Mouse (Mus musculus) intestine, embryonic 15.5 days (tissue): ENCODE measurements at regions not wholly inside any gene's neighbourhood (a gene's known extent, or its start where the extent isn't known, plus 50 kb on each side); places are given as distances from the start of the nearest gene placed in this dataset.
"Not testable (repeated sequence)": the region's sequence is repeated elsewhere in the genome, so short reads cannot be mapped to it uniquely, and the experiment has no call there.

ENCODE experiments used
- ATAC-seq: fragments of 200-750 bp; cut with Nextera tagmentation; 2 replicates; pipeline ENCODE4 v1.8.0; 2017; ENCODE audit warnings: moderate TSS enrichment, moderate library complexity
- H3K27ac ChIP-seq: fragments of 300-500 bp; sonication (generic); 2 replicates; pipeline ENCODE4 v1.5.1; 2015; ENCODE audit warnings: mild to moderate bottlenecking, inconsistent platforms
- H3K27me3 ChIP-seq: fragments of 300-500 bp; sonication (generic); replicated peaks from 2 replicates; pipeline ENCODE4 v1.6.1; 2015; ENCODE audit warnings: inconsistent platforms
- H3K36me3 ChIP-seq: fragments of 300-500 bp; sonication (generic); 2 replicates; pipeline ENCODE4 v1.6.1; 2015; ENCODE audit warnings: inconsistent platforms
- H3K4me1 ChIP-seq: fragments of 300-500 bp; sonication (generic); replicated peaks from 2 replicates; pipeline ENCODE4 v1.6.1; 2015; ENCODE audit warnings: inconsistent platforms
- H3K4me2 ChIP-seq: fragments of 300-500 bp; sonication (generic); replicated peaks from 2 replicates; pipeline ENCODE4 v1.6.1; 2015; ENCODE audit warnings: mild to moderate bottlenecking, inconsistent platforms
- H3K4me3 ChIP-seq: fragments of 300-500 bp; sonication (generic); replicated peaks from 2 replicates; pipeline ENCODE4 v1.5.1; 2015; ENCODE audit warnings: inconsistent platforms
- H3K9ac ChIP-seq: fragments of 300-500 bp; sonication (generic); 2 replicates; pipeline ENCODE4 v1.6.1; 2015; ENCODE audit warnings: inconsistent platforms
- H3K9me3 ChIP-seq: fragments of 300-500 bp; sonication (generic); 2 replicates; pipeline ENCODE4 v1.6.1; 2016; ENCODE audit warnings: inconsistent platforms
- WGBS: fragments of 180-500 bp; shearing (Covaris S2); methylation state at CpG from one replicate; pipeline ENCODE4 v1.1.7; 2015; 5-methylcytosine and 5-hydroxymethylcytosine counted together

DNA sequence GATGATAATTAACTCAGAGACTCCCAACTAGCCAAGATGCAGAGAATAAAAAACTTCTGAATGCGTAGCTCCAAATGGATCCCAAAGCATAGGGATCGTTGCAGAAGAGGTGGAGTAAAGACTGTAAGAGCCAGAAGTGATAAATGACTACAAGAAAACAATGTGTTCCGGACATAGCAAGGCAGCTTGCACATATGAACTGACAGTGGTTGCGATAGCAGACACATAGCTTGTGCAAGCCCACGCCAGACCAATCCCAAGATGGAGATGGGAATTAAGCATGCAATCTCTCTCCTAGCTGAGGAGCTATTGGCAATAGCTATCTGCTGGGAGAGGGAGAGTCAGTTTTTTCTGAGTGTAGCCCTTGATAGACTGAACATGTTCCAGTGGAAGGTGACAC, 248.5 kb upstream of the Pik3r1 start:
- no peak overlapping the region for H3K4me3 ChIP-seq
- H3K27ac ChIP-seq, result no peak overlapping the region
- no peaks in the 10 kb centered on the region for H3K36me3 ChIP-seq
- ATAC-seq, result no peak
- 91% methylated on average over 5 of the region's 5 CpGs for WGBS
- no peak overlapping the region for H3K9ac ChIP-seq
- H3K4me2 ChIP-seq, result no peak overlapping the region
- H3K9me3 ChIP-seq, result no peaks in the 10 kb centered on the region
- no peaks in the 10 kb centered on the region for H3K4me1 ChIP-seq
- no peaks in the 10 kb centered on the region for H3K27me3 ChIP-seq

GRCm38 (mm10) chr13:102022273-102022672, 254.3 kb upstream of the Pik3r1 start:
- no peak overlapping the region for H3K4me2 ChIP-seq
- no peaks in the 10 kb centered on the region for H3K27me3 ChIP-seq
- H3K36me3 ChIP-seq, result no peaks in the 10 kb centered on the region
- WGBS, result 89% methylated on average over 1 of the region's 1 CpGs
- H3K4me1 ChIP-seq, result no peaks in the 10 kb centered on the region
- no peak overlapping the region for H3K27ac ChIP-seq
- ATAC-seq, result no peak
- H3K4me3 ChIP-seq, result no peak overlapping the region
- H3K9ac ChIP-seq, result no peak overlapping the region
- H3K9me3 ChIP-seq, result no peaks in the 10 kb centered on the region

GRCm38 (mm10) chr13:102022757-102023156, 254.7 kb upstream of the Pik3r1 start:
- no peaks in the 10 kb centered on the region for H3K36me3 ChIP-seq
- WGBS, result 83% methylated on average over 4 of the region's 4 CpGs
- no peak for ATAC-seq
- no peak overlapping the region for H3K27ac ChIP-seq
- H3K9ac ChIP-seq, result no peak overlapping the region
- H3K9me3 ChIP-seq, result no peaks in the 10 kb centered on the region
- H3K27me3 ChIP-seq, result no peaks in the 10 kb centered on the region
- no peak overlapping the region for H3K4me2 ChIP-seq
- no peak overlapping the region for H3K4me3 ChIP-seq
- H3K4me1 ChIP-seq, result no peaks in the 10 kb centered on the region

GRCm38 (mm10) chr13:102023624-102024023, 255.6 kb upstream of the Pik3r1 start:
- no peaks in the 10 kb centered on the region for H3K9me3 ChIP-seq
- no peaks in the 10 kb centered on the region for H3K4me1 ChIP-seq
- no peak overlapping the region for H3K4me2 ChIP-seq
- WGBS, result 96% methylated on average over 1 of the region's 1 CpGs
- H3K27me3 ChIP-seq, result no peaks in the 10 kb centered on the region
- no peak overlapping the region for H3K9ac ChIP-seq
- no peak overlapping the region for H3K27ac ChIP-seq
- ATAC-seq, result peak; percentile 84
- no peak overlapping the region for H3K4me3 ChIP-seq
- H3K36me3 ChIP-seq, result no peaks in the 10 kb centered on the region

DNA sequence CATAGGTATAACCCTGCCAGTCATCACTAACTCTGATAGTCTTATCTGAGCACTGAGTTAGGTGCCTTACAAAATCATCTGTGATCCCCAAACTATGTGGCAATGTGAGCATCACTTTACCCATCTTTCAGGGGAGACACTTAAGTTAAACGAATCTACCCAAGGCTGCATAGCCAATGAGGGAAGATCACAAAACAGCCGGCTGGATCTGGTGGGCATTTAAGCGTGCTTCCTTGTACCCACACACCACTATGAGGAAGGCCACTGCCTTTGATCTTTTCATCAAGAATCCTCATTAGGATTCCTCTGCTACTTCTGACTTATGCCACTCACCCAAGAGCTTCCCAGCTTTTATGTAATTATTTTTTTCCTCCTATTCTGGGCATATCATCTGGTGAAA, 257.1 kb upstream of the Pik3r1 start:
- no peaks in the 10 kb centered on the region for H3K9me3 ChIP-seq
- no peak for ATAC-seq
- H3K4me3 ChIP-seq, result no peak overlapping the region
- no peak overlapping the region for H3K9ac ChIP-seq
- no peaks in the 10 kb centered on the region for H3K36me3 ChIP-seq
- no peaks in the 10 kb centered on the region for H3K27me3 ChIP-seq
- H3K4me1 ChIP-seq, result no peaks in the 10 kb centered on the region
- no peak overlapping the region for H3K27ac ChIP-seq
- 84% methylated on average over 3 of the region's 3 CpGs for WGBS
- no peak overlapping the region for H3K4me2 ChIP-seq

GRCm38 (mm10) chr13:102025547-102025946, 257.5 kb upstream of the Pik3r1 start:
- H3K27ac ChIP-seq, H3K36me3 ChIP-seq, ATAC-seq, H3K9me3 ChIP-seq, H3K4me3 ChIP-seq, H3K4me2 ChIP-seq, H3K27me3 ChIP-seq, H3K9ac ChIP-seq, H3K4me1 ChIP-seq: not testable (repeated sequence)
- 82% methylated on average over 2 of the region's 2 CpGs for WGBS

DNA sequence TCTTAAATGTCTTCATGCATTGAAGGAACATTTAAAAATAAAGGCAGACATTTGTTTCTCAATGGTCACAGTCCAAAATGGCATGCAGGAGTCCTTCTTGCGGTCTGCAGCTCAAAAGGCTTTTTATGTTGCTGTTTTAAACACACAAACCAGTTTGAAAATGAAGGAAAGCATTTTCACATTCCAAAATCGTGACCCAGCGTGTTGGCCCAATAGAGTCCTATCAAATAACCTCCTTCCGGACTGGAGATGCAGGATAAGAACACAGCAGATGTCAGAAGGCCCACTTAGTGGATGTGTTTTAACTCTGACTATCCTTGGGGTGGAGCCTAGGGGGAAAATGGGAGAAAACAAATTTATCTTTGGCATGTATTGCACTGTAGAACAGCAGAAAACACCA, 263.4 kb upstream of the Pik3r1 start:
- WGBS, result 80% methylated on average over 4 of the region's 4 CpGs

GRCm38 (mm10) chr13:102034484-102034883, 266.5 kb upstream of the Pik3r1 start:
- 28% methylated on average over 4 of the region's 4 CpGs for WGBS
- Histone ChIP-seq H3K4me3 (no peak overlapping the region), H3K27ac (no peak overlapping the region), H3K4me1 (0 out of 2 replicates have a peak, but pooled peaks cover 5% of the 10 kb centered on the region), H3K27me3 (no peaks in the 10 kb centered on the region), H3K9ac (no peak overlapping the region), H3K4me2 (no peak overlapping the region), H3K9me3 (no peaks in the 10 kb centered on the region), H3K36me3 (no peaks in the 10 kb centered on the region)
- ATAC-seq, result peak; percentile 34; the same call in 1 of the 2 replicates

More for the DNA sequence above, 263.4 kb upstream of the Pik3r1 start:
- Histone ChIP-seq H3K27me3 (no peaks in the 10 kb centered on the region), H3K4me1 (0 out of 2 replicates have a peak, but pooled peaks cover 5% of the 10 kb centered on the region), H3K36me3 (no peaks in the 10 kb centered on the region), H3K27ac (no peak overlapping the region), H3K9me3 (no peaks in the 10 kb centered on the region), H3K9ac (no peak overlapping the region), H3K4me3 (no peak overlapping the region), H3K4me2 (no peak overlapping the region)
- no peak for ATAC-seq

GRCm38 (mm10) chr13:102036001-102036400, 268.0 kb upstream of the Pik3r1 start:
- Histone ChIP-seq H3K4me1 (0 out of 2 replicates have a peak, but pooled peaks cover 5% of the 10 kb centered on the region), H3K27ac (no peak overlapping the region), H3K9ac (no peak overlapping the region), H3K36me3 (no peaks in the 10 kb centered on the region), H3K9me3 (no peaks in the 10 kb centered on the region), H3K4me2 (no peak overlapping the region), H3K4me3 (no peak overlapping the region), H3K27me3 (no peaks in the 10 kb centered on the region)
- 81% methylated on average over 5 of the region's 5 CpGs for WGBS
- no peak for ATAC-seq

GRCm38 (mm10) chr13:102036819-102037624, 269.0 kb upstream of the Pik3r1 start:
- WGBS, result 60% methylated on average over 7 of the region's 7 CpGs
- Histone ChIP-seq H3K9me3 (no peaks in the 10 kb centered on the region), H3K4me3 (no peak overlapping the region), H3K4me1 (0 out of 2 replicates have a peak, but pooled peaks cover 5% of the 10 kb centered on the region), H3K36me3 (no peaks in the 10 kb centered on the region), H3K27me3 (no peaks in the 10 kb centered on the region), H3K4me2 (no peak overlapping the region), H3K9ac (no peak overlapping the region), H3K27ac (no peak overlapping the region)
- peak; percentile 88 for ATAC-seq

GRCm38 (mm10) chr13:102060213-102060612, 292.2 kb upstream of the Pik3r1 start:
- H3K27ac ChIP-seq, result no peak overlapping the region
- ATAC-seq, result no peak
- H3K9ac ChIP-seq, result no peak overlapping the region
- WGBS, result 90% methylated on average over 3 of the region's 3 CpGs
- H3K9me3 ChIP-seq, result no peaks in the 10 kb centered on the region
- H3K27me3 ChIP-seq, result no peaks in the 10 kb centered on the region
- H3K4me2 ChIP-seq, result no peak overlapping the region
- no peaks in the 10 kb centered on the region for H3K36me3 ChIP-seq
- no peak overlapping the region for H3K4me3 ChIP-seq
- 0 out of 2 replicates have a peak, but pooled peaks cover 2% of the 10 kb centered on the region for H3K4me1 ChIP-seq

DNA sequence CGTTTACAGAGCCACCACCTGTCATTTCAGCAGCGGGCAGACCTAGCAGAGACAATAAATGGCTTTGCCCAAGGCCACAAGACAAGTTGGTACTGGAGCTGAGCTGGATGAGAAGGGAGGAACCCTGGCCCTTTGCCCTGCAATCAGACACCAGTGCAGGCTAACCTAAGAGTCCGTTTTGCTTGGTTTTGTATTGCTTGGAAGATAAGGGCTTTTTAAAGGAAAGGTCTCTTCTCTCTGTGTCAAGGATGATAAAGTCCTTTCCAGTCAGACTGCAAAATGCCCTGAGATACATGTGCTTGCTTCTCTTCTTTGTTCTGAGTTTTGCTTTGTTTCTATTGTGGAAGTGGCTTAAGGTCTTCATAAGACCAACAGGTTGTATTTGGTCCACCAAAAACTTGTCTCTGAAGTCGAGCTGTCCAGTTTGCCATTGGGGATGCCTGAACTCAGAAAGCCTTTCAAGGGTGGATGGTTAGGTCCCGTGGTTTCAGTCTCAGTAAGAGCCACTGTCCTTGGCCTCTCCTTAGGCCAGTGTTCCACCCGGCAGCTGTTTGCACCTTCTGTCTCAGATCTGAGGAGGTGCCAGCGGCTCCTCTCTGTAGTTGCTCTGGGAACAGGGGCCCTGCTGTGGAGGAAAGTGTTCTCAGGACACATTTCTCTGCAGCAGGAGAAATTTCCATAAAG, 296.7 kb upstream of the Pik3r1 start:
- 29% methylated on average over 7 of the region's 7 CpGs for WGBS
- Histone ChIP-seq H3K27me3 (no peaks in the 10 kb centered on the region), H3K4me2 (no peak overlapping the region; the same call in 1 of the 2 replicates)

More for the DNA sequence above, 296.7 kb upstream of the Pik3r1 start:
- H3K9me3 ChIP-seq, result no peaks in the 10 kb centered on the region
- no peak overlapping the region for H3K9ac ChIP-seq
- H3K4me3 ChIP-seq, result no peak overlapping the region
- 0 out of 2 replicates have a peak, but pooled peaks cover 2% of the 10 kb centered on the region for H3K4me1 ChIP-seq
- H3K27ac ChIP-seq, result 0 out of 2 replicates have a peak overlapping the region, but pooled peaks have one; percentile 13
- no peaks in the 10 kb centered on the region for H3K36me3 ChIP-seq
- peak; percentile 97 for ATAC-seq
